Mouse (Mus musculus): ENCODE measurements at regions not wholly inside any gene's neighbourhood (a gene's known extent, or its start where the extent isn't known, plus 50 kb on each side); places are given as distances from the start of the nearest gene placed in this dataset.

DNA sequence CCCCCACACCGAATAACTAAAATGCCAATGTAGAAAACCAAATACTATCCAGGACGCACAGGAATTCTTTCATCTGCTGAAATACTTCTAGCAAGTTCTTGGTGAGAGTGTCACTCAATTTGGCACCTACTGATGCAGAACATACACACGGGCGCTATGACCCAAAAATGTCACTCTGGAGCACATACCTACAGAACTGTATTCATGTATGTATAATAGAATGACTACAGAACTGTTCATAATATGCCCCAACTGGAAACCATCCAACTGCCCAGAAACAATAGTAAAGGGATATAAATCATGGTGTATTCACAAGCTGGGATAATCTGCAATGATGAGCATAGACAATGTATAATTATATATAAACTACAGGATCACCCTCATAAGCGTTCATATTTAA lies 378.9 kb downstream of the Kif16b start:
- WGBS = 96% methylated on average over 5 of the region's 5 CpGs
- no peak for DNase-seq (ENCODE audit: low spot score)

GRCm38 (mm10) chr2:142517731-142518130 lies 383.6 kb downstream of the Kif16b start:
- no peaks in the 10 kb centered on the region for H3K36me3 ChIP-seq (ENCODE audit: control insufficient read depth, insufficient read depth, low read length)
- H3K27me3 ChIP-seq (ENCODE audit: control insufficient read depth, insufficient read depth, low read length) = no peaks in the 10 kb centered on the region
- H3K4me1 ChIP-seq (ENCODE audit: control insufficient read depth, insufficient read depth, low read length) = no peaks in the 10 kb centered on the region
- no peak overlapping the region for H3K4me3 ChIP-seq (ENCODE audit: low read depth, low read length)
- ATAC-seq (ENCODE audit: insufficient read depth, low FRiP score, low TSS enrichment) = no peak
- no peak overlapping the region for H3K27ac ChIP-seq (ENCODE audit: low read depth, low read length)
- H3K9me3 ChIP-seq (ENCODE audit: control insufficient read depth, low read length) = no peaks in the 10 kb centered on the region
- no peak for DNase-seq (ENCODE audit: low spot score)
- no peak overlapping the region for H3K9ac ChIP-seq (ENCODE audit: low read length)
- 85% methylated on average over 3 of the region's 3 CpGs for WGBS
- H3K4me2 ChIP-seq (ENCODE audit: low read depth) = no peak overlapping the region

More for the DNA sequence above, 378.9 kb downstream of the Kif16b start:
- no peak overlapping the region for H3K4me2 ChIP-seq (ENCODE audit: low read depth)
- no peak for ATAC-seq (ENCODE audit: insufficient read depth, low FRiP score, low TSS enrichment)
- H3K4me3 ChIP-seq (ENCODE audit: low read depth, low read length) = no peak overlapping the region
- H3K9ac ChIP-seq (ENCODE audit: low read length) = no peak overlapping the region
- H3K4me1 ChIP-seq (ENCODE audit: control insufficient read depth, insufficient read depth, low read length) = no peaks in the 10 kb centered on the region
- H3K27ac ChIP-seq (ENCODE audit: low read depth, low read length) = no peak overlapping the region
- H3K36me3 ChIP-seq (ENCODE audit: control insufficient read depth, insufficient read depth, low read length) = no peaks in the 10 kb centered on the region
- no peaks in the 10 kb centered on the region for H3K27me3 ChIP-seq (ENCODE audit: control insufficient read depth, insufficient read depth, low read length)
- no peaks in the 10 kb centered on the region for H3K9me3 ChIP-seq (ENCODE audit: control insufficient read depth, low read length)

DNA sequence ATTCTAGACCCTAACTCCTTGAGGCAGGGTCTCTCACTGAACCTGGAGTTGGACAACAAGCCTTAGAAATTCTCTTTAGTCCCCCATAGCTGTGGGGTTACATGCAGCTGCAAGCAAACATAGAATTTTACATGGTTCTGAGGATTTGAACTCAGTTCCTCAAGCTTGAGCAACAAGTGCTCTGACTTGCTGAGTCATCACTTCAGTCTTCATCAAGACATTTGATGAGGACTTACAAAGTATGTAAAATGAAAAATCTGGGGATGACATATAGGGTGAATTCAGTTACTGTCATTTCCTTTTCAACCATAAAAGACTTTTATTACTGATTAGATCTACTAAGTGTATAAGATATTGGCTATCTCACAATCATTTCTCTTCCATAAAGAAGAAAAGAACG lies 396.1 kb downstream of the Kif16b start:
- H3K4me2 ChIP-seq (ENCODE audit: low read depth) = no peak overlapping the region
- no peaks in the 10 kb centered on the region for H3K36me3 ChIP-seq (ENCODE audit: control insufficient read depth, insufficient read depth, low read length)
- DNase-seq (ENCODE audit: low spot score) (no peak), ATAC-seq (ENCODE audit: insufficient read depth, low FRiP score, low TSS enrichment) (no peak)
- 88% methylated on average over 1 of the region's 1 CpGs for WGBS
- no peaks in the 10 kb centered on the region for H3K9me3 ChIP-seq (ENCODE audit: control insufficient read depth, low read length)
- no peak overlapping the region for H3K4me3 ChIP-seq (ENCODE audit: low read depth, low read length)
- no peaks in the 10 kb centered on the region for H3K4me1 ChIP-seq (ENCODE audit: control insufficient read depth, insufficient read depth, low read length)
- H3K9ac ChIP-seq (ENCODE audit: low read length) = no peak overlapping the region
- no peaks in the 10 kb centered on the region for H3K27me3 ChIP-seq (ENCODE audit: control insufficient read depth, insufficient read depth, low read length)
- no peak overlapping the region for H3K27ac ChIP-seq (ENCODE audit: low read depth, low read length)

Data from neural tube, embryonic 11.5 days (tissue).